Mouse (Mus musculus) layer of hippocampus, adult 2 months (tissue): ENCODE measurements around the gene Arl16. TPM values are rescaled to one million over a fixed set of nuclear protein-coding genes. Genes with fewer than 3 reads are reported as not detected.
"Not testable (repeated sequence)": the region's sequence is repeated elsewhere in the genome, so short reads cannot be mapped to it uniquely, and the experiment has no call there.

ENCODE experiments used
- DNase-seq, 2 experiments: peaks; one replicate each; pipeline ENCODE4 v3.0.0; 2022; ENCODE audit warnings: low spot score in 2 of 2
- H3K27ac ChIP-seq: fragments of 200-600 bp; 2 replicates; pipeline ENCODE4 v1.8.1; 2022
- H3K4me3 ChIP-seq: fragments of 200-600 bp; 2 replicates; pipeline ENCODE4 v1.8.1; 2022; ENCODE audit warnings: mild to moderate bottlenecking
- CTCF ChIP-seq: fragments of 200-600 bp; conservative IDR thresholded peaks from 2 replicates; pipeline ENCODE4 v1.8.1; 2022; ENCODE audit warnings: antibody characterized with exemption, mild to moderate bottlenecking, moderate library complexity
- long read RNA-seq, 2 experiments: library from polyadenylated mRNA; stranded (forward); transcript quantifications; one replicate each; pipeline ENCODE4 v2.0.0; 2021; ENCODE audit warnings: borderline mapping rate in 2 of 2
- total RNA-seq, 2 experiments: library from RNA; stranded (reverse); gene quantifications; 2 replicates each; pipeline ENCODE4 v1.2.3; 2021

Gene Arl16
- 10 to 100 TPM; 52.0 to 54.8 TPM for total RNA-seq
- long read RNA-seq, experiment 1, transcript Arl16-211 (3 exons, 760 nt): major isoform, 14 of 50 reads
- long read RNA-seq, experiment 1, transcript Arl16-204 (4 exons, 607 nt): minor isoform, 9 of 50 reads
- long read RNA-seq, experiment 1, transcript Arl16-201 (5 exons, 911 nt): minor isoform, 10 of 50 reads
- long read RNA-seq, experiment 1, partial matches to known transcripts: 2 of 50 reads
- long read RNA-seq, experiment 1, other reads (novel, unspliced or antisense): 6 of 50 reads
- long read RNA-seq, experiment 2, transcript Arl16-201 (5 exons, 911 nt): minor isoform, 15 of 66 reads
- long read RNA-seq, experiment 2, transcript Arl16-211 (3 exons, 760 nt): major isoform, 22 of 66 reads
- long read RNA-seq, experiment 2, transcript Arl16-204 (4 exons, 607 nt): minor isoform, 13 of 66 reads
- long read RNA-seq, experiment 2, partial matches to known transcripts: 3 of 66 reads
- long read RNA-seq, experiment 2, other reads (novel, unspliced or antisense): 6 of 66 reads

GRCm38 (mm10) chr11:120467051-120467735 is at the start of gene Arl16:
Gene Arl16, minus strand, starts transcription at chr11:120467607.
- peak within 1 kb of the TSS; percentile 91 for H3K27ac ChIP-seq
- no peak for TF ChIP-seq CTCF

GRCm38 (mm10) chr11:120517147-120517546 is 49.7 kb upstream of the Arl16 start:
- no peak for TF ChIP-seq CTCF
- H3K4me3 ChIP-seq: no peak overlapping the region
- no peak overlapping the region for H3K27ac ChIP-seq
- no peak for DNase-seq

More at GRCm38 (mm10) chr11:120467051-120467735, at the start of gene Arl16:
- H3K4me3 ChIP-seq: peak within 1 kb of the TSS; percentile 84
- DNase-seq: peak; percentile 92 to 96

GRCm38 (mm10) chr11:120515611-120516010 is 48.2 kb upstream of the Arl16 start:
- TF ChIP-seq CTCF: peak; percentile 99
- Histone ChIP-seq H3K27ac (no peak overlapping the region), H3K4me3 (no peak overlapping the region)
- DNase-seq: peak; percentile 71 to 90

- DNase-seq, H3K27ac ChIP-seq, H3K4me3 ChIP-seq: not testable (repeated sequence)
Measured at GRCm38 (mm10) chr11:120514262-120514661, 46.9 kb upstream of the Arl16 start.

GRCm38 (mm10) chr11:120512790-120513453 is 45.5 kb upstream of the Arl16 start:
- no peak for DNase-seq
- H3K4me3 ChIP-seq: no peak overlapping the region
- H3K27ac ChIP-seq: no peak overlapping the region
- TF ChIP-seq CTCF: no peak

- no peak for TF ChIP-seq CTCF
- Histone ChIP-seq H3K4me3 (peak overlapping the region; percentile 17; the same call in 1 of the 2 replicates), H3K27ac (no peak overlapping the region)
- no peak for DNase-seq
Measured at GRCm38 (mm10) chr11:120510375-120511030, 43.1 kb upstream of the Arl16 start.

- no peak overlapping the region for H3K4me3 ChIP-seq
- TF ChIP-seq CTCF: no peak
- no peak for DNase-seq
- no peak overlapping the region for H3K27ac ChIP-seq
Measured at GRCm38 (mm10) chr11:120509940-120510339, 42.5 kb upstream of the Arl16 start.

- no peak overlapping the region for H3K4me3 ChIP-seq
- H3K27ac ChIP-seq: no peak overlapping the region
- DNase-seq: no peak
- no peak for TF ChIP-seq CTCF
Measured at GRCm38 (mm10) chr11:120508290-120508870, 41.0 kb upstream of the Arl16 start.

GRCm38 (mm10) chr11:120507611-120508289 is 40.3 kb upstream of the Arl16 start:
- no peak for TF ChIP-seq CTCF
- Histone ChIP-seq H3K27ac (no peak overlapping the region), H3K4me3 (no peak overlapping the region)
- no peak for DNase-seq

GRCm38 (mm10) chr11:120506899-120507298 is 39.5 kb upstream of the Arl16 start:
- Histone ChIP-seq H3K4me3 (no peak overlapping the region), H3K27ac (no peak overlapping the region)
- DNase-seq: no peak
- TF ChIP-seq CTCF: peak; percentile 69

- H3K27ac ChIP-seq: no peak overlapping the region
- TF ChIP-seq CTCF: no peak
- no peak overlapping the region for H3K4me3 ChIP-seq
- DNase-seq: no peak
Measured at GRCm38 (mm10) chr11:120505661-120506060, 38.3 kb upstream of the Arl16 start.

- no peak overlapping the region for H3K4me3 ChIP-seq
- H3K27ac ChIP-seq: no peak overlapping the region
- TF ChIP-seq CTCF: no peak
- no peak for DNase-seq
Measured at GRCm38 (mm10) chr11:120501701-120502100, 34.3 kb upstream of the Arl16 start.
